In genomic region chr2:179480800-179481200, GRCm38 (mm10) we compare ENCODE assay signal across 24 mouse cellular contexts. TPM values are rescaled to one million over a fixed set of nuclear protein-coding genes. Genes with fewer than 3 reads are reported as not detected.
DNase-seq lines count a peak whose midpoint lies in the region; ATAC-seq and TF ChIP-seq lines count a peak whose summit lies in the region.
"Had no signal": no experiment of that assay in that cellular context is flagged by ENCODE, and none has a peak within 500 bp of the region (broad histone marks: within the 10 kb centered on the region; RNA-seq: fewer than 3 reads in every experiment).

No protein-coding gene starts in this region.

- H3K27ac ChIP-seq in hindbrain, embryonic 13.5 days, result no peak overlapping the region; the same call in 1 of the 2 replicates
- H3K27ac ChIP-seq in hindbrain, embryonic 10.5 days, result no peak overlapping the region
- peak overlapping the region; percentile 55; the same call in 1 of the 2 replicates for H3K27ac ChIP-seq in forebrain, embryonic 14.5 days (ENCODE audit: low read depth, low read length)
- peak overlapping the region; percentile 55; the same call in 1 of the 2 replicates for H3K27ac ChIP-seq in hindbrain, embryonic 15.5 days (replicated peaks)
- H3K27ac ChIP-seq in midbrain, postnatal 0 days (ENCODE audit: low read depth, low read length), result no peak overlapping the region
- H3K27ac ChIP-seq: embryonic facial prominence, embryonic 10.5 days; kidney, embryonic 15.5 days; limb, embryonic 13.5 days; liver, embryonic 14.5 days had no signal

- H3K9ac ChIP-seq in hindbrain, embryonic 13.5 days, result no peak overlapping the region
- no peak overlapping the region for H3K9ac ChIP-seq in forebrain, embryonic 14.5 days (ENCODE audit: low read length)
- no peak overlapping the region for H3K9ac ChIP-seq in hindbrain, embryonic 15.5 days
- no peak overlapping the region for H3K9ac ChIP-seq in midbrain, postnatal 0 days (replicated peaks; ENCODE audit: low read length, poor library complexity, severe bottlenecking)
- H3K9ac ChIP-seq: heart, embryonic 12.5 days; kidney, embryonic 15.5 days; limb, embryonic 13.5 days; liver, embryonic 14.5 days had no signal

- DNase-seq in hindbrain, embryonic 10.5 days (ENCODE audit: low spot score), result no peak
- DNase-seq in forebrain, embryonic 14.5 days (ENCODE audit: low spot score), result peak; percentile 85
- DNase-seq in midbrain, postnatal 0 days (ENCODE audit: low spot score), result peak; percentile 81
- DNase-seq in spleen, adult 12 weeks (ENCODE audit: low spot score), result no peak
- no peak for DNase-seq in left cerebral cortex, postnatal 10 days (ENCODE audit: extremely low spot score in 1 of 2, low spot score in 2 of 2)
- no peak for DNase-seq in heart, adult 8-10 months (ENCODE audit: low spot score)
- DNase-seq: adrenal gland, postnatal 25 days; cerebellum, adult 9-11 months; gastrocnemius, postnatal 36 days; right cerebral cortex, postnatal 25 days; thymus, postnatal 25 days had no signal

- no peak overlapping the region for H3K4me3 ChIP-seq in hindbrain, embryonic 13.5 days
- H3K4me3 ChIP-seq in hindbrain, embryonic 10.5 days, result no peak overlapping the region
- H3K4me3 ChIP-seq in forebrain, embryonic 14.5 days (ENCODE audit: low read depth, low read length), result no peak overlapping the region
- no peak overlapping the region for H3K4me3 ChIP-seq in hindbrain, embryonic 15.5 days
- H3K4me3 ChIP-seq in midbrain, postnatal 0 days (ENCODE audit: low read depth, low read length), result no peak overlapping the region
- H3K4me3 ChIP-seq: embryonic facial prominence, embryonic 10.5 days; heart, embryonic 12.5 days; kidney, embryonic 15.5 days; limb, embryonic 13.5 days had no signal

- no peaks in the 10 kb centered on the region for H3K27me3 ChIP-seq in hindbrain, embryonic 13.5 days
- H3K27me3 ChIP-seq in hindbrain, embryonic 10.5 days (ENCODE audit: insufficient read depth, poor library complexity, severe bottlenecking), result no peaks in the 10 kb centered on the region
- no peaks in the 10 kb centered on the region for H3K27me3 ChIP-seq in forebrain, embryonic 14.5 days (replicated peaks; ENCODE audit: control insufficient read depth, insufficient read depth, low read length)
- H3K27me3 ChIP-seq in hindbrain, embryonic 15.5 days, result no peaks in the 10 kb centered on the region
- no peaks in the 10 kb centered on the region for H3K27me3 ChIP-seq in midbrain, postnatal 0 days (ENCODE audit: insufficient read depth, low read length)
- H3K27me3 ChIP-seq: heart, embryonic 12.5 days; kidney, embryonic 15.5 days; limb, embryonic 13.5 days; Patski had no signal

- intact Hi-C loops in left cerebral cortex, postnatal 10 days (cut with DNase I), result no loop called here

- no peak overlapping the region for H3K4me2 ChIP-seq in hindbrain, embryonic 13.5 days
- no peak overlapping the region for H3K4me2 ChIP-seq in forebrain, embryonic 14.5 days (ENCODE audit: low read length)
- no peak overlapping the region for H3K4me2 ChIP-seq in hindbrain, embryonic 15.5 days
- no peak overlapping the region for H3K4me2 ChIP-seq in midbrain, postnatal 0 days (ENCODE audit: low read depth, low read length, poor library complexity, severe bottlenecking)
- H3K4me2 ChIP-seq: heart, embryonic 12.5 days; kidney, embryonic 15.5 days; limb, embryonic 13.5 days had no signal

- ATAC-seq in hindbrain, embryonic 13.5 days (ENCODE audit: low FRiP score), result peak; percentile 78; the same call in 1 of the 2 replicates
- peak; percentile 89 for ATAC-seq in forebrain, embryonic 14.5 days
- peak; percentile 80 for ATAC-seq in hindbrain, embryonic 15.5 days (ENCODE audit: low FRiP score, low read depth)
- ATAC-seq in midbrain, postnatal 0 days (ENCODE audit: low FRiP score), result peak; percentile 44; the same call in 1 of the 2 replicates
- ATAC-seq: activated CD4-positive, CD25-positive, alpha-beta regulatory T cell, adult 4 months; intestine, embryonic 16.5 days; lung, postnatal 0 days; Patski had no signal

- no peaks in the 10 kb centered on the region for H3K9me3 ChIP-seq in hindbrain, embryonic 13.5 days
- no peaks in the 10 kb centered on the region for H3K9me3 ChIP-seq in hindbrain, embryonic 10.5 days
- H3K9me3 ChIP-seq in forebrain, embryonic 14.5 days (replicated peaks; ENCODE audit: control insufficient read depth, low read length), result no peaks in the 10 kb centered on the region
- H3K9me3 ChIP-seq in hindbrain, embryonic 15.5 days, result no peaks in the 10 kb centered on the region
- no peaks in the 10 kb centered on the region for H3K9me3 ChIP-seq in midbrain, postnatal 0 days (ENCODE audit: low read length)
- H3K9me3 ChIP-seq: embryonic facial prominence, embryonic 10.5 days; kidney, embryonic 15.5 days; limb, embryonic 13.5 days had no signal

- H3K4me1 ChIP-seq in hindbrain, embryonic 13.5 days (replicated peaks), result peaks cover 32% of the 10 kb centered on the region
- H3K4me1 ChIP-seq in hindbrain, embryonic 10.5 days (replicated peaks), result peaks cover 17% of the 10 kb centered on the region; the same call in 1 of the 2 replicates
- peaks cover 17% of the 10 kb centered on the region; the same call in 1 of the 2 replicates for H3K4me1 ChIP-seq in forebrain, embryonic 14.5 days (ENCODE audit: control insufficient read depth, insufficient read depth, low read length)
- peaks cover 22% of the 10 kb centered on the region for H3K4me1 ChIP-seq in hindbrain, embryonic 15.5 days (replicated peaks)
- H3K4me1 ChIP-seq in midbrain, postnatal 0 days (ENCODE audit: insufficient read depth, low read length), result 0 out of 2 replicates have a peak, but pooled peaks cover 4% of the 10 kb centered on the region
- H3K4me1 ChIP-seq: heart, embryonic 12.5 days; kidney, embryonic 15.5 days; limb, embryonic 13.5 days had no signal

- no peak for TF ChIP-seq CTCF in midbrain, postnatal 0 days (IDR thresholded peaks at IDR 0.05)

- 37% methylated on average over 5 of the region's 5 CpGs for WGBS in hindbrain, embryonic 13.5 days
- 68% methylated on average over 5 of the region's 5 CpGs for WGBS in hindbrain, embryonic 10.5 days
- WGBS in forebrain, embryonic 14.5 days, result 12% methylated on average over 5 of the region's 5 CpGs
- 24% methylated on average over 5 of the region's 5 CpGs for WGBS in hindbrain, embryonic 15.5 days
- WGBS in midbrain, postnatal 0 days, result 31% methylated on average over 5 of the region's 5 CpGs

- H3K36me3 ChIP-seq in hindbrain, embryonic 13.5 days, result no peaks in the 10 kb centered on the region
- H3K36me3 ChIP-seq in hindbrain, embryonic 10.5 days, result no peaks in the 10 kb centered on the region
- H3K36me3 ChIP-seq in forebrain, embryonic 14.5 days (ENCODE audit: control insufficient read depth, insufficient read depth, low read length), result no peaks in the 10 kb centered on the region
- H3K36me3 ChIP-seq in hindbrain, embryonic 15.5 days, result no peaks in the 10 kb centered on the region
- no peaks in the 10 kb centered on the region for H3K36me3 ChIP-seq in midbrain, postnatal 0 days (ENCODE audit: insufficient read depth, low read length)
- H3K36me3 ChIP-seq: embryonic facial prominence, embryonic 10.5 days; heart, embryonic 12.5 days; kidney, embryonic 15.5 days; limb, embryonic 13.5 days had no signal

RNA-seq across cellular contexts. Expression of gene Cdh4, which starts 38.6 kb away (rescaled TPM):
- 37.2 and 37.5 TPM in 2 replicates for polyA plus RNA-seq in hindbrain, embryonic 13.5 days (2015; fragmentation: Nextera tagmentation; extraction: Ambion mirVana)
- 7.0 and 8.7 TPM in 2 replicates for polyA plus RNA-seq in hindbrain, embryonic 10.5 days (2016; fragmentation: Nextera tagmentation; extraction: Ambion mirVana)
- 35.0 and 40.4 TPM in 2 replicates for polyA plus RNA-seq in forebrain, embryonic 14.5 days (2014; fragmentation: Nextera tagmentation; extraction: Ambion mirVana)
- 42.4 and 50.0 TPM in 2 replicates for polyA plus RNA-seq in hindbrain, embryonic 15.5 days (2015; fragmentation: Nextera tagmentation; extraction: Ambion mirVana)
- total RNA-seq in midbrain, postnatal 0 days (2014; rRNA removed), result 86.6 and 93.6 TPM in 2 replicates
- polyA plus RNA-seq in midbrain, postnatal 0 days (2015; fragmentation: Nextera tagmentation; extraction: Ambion mirVana), result 63.8 and 64.9 TPM in 2 replicates
- total RNA-seq in left cerebral cortex, postnatal 10 days (2021), result 10 to 100 TPM; 36.4 to 41.2 TPM
- 1 to 10 TPM; 5.2 to 7.5 (median 6.1) TPM for total RNA-seq in heart, adult 8-10 months (2022)
- total RNA-seq: megakaryocyte progenitor cell, adult 5-6 weeks had no signal
- polyA plus RNA-seq: C2C12, Patski had no signal

Comparison
In these comparisons a context has a peak if more than half of its experiments do, and no peak if none do; other contexts are left out.
1. H3K27ac ChIP-seq: peak in forebrain, embryonic 14.5 days (single experiment) and hindbrain, embryonic 15.5 days (single experiment); none in hindbrain, embryonic 13.5 days (single experiment), hindbrain, embryonic 10.5 days (single experiment) and midbrain, postnatal 0 days (single experiment).
2. DNase-seq: peak in forebrain, embryonic 14.5 days (single experiment) and midbrain, postnatal 0 days (single experiment); none in hindbrain, embryonic 10.5 days (single experiment), spleen, adult 12 weeks (single experiment), left cerebral cortex, postnatal 10 days (0 of 2) and heart, adult 8-10 months (single experiment).
3. Peak in every context shown above with its lines, with median percentiles within 50 percentile points of each other: ATAC-seq.